Mouse (Mus musculus): ENCODE measurements around the gene Cers6. TPM values are rescaled to one million over a fixed set of nuclear protein-coding genes. Genes with fewer than 3 reads are reported as not detected.

Gene Cers6
- polyA plus RNA-seq, 1 experiment, result 0.04 TPM

DNA sequence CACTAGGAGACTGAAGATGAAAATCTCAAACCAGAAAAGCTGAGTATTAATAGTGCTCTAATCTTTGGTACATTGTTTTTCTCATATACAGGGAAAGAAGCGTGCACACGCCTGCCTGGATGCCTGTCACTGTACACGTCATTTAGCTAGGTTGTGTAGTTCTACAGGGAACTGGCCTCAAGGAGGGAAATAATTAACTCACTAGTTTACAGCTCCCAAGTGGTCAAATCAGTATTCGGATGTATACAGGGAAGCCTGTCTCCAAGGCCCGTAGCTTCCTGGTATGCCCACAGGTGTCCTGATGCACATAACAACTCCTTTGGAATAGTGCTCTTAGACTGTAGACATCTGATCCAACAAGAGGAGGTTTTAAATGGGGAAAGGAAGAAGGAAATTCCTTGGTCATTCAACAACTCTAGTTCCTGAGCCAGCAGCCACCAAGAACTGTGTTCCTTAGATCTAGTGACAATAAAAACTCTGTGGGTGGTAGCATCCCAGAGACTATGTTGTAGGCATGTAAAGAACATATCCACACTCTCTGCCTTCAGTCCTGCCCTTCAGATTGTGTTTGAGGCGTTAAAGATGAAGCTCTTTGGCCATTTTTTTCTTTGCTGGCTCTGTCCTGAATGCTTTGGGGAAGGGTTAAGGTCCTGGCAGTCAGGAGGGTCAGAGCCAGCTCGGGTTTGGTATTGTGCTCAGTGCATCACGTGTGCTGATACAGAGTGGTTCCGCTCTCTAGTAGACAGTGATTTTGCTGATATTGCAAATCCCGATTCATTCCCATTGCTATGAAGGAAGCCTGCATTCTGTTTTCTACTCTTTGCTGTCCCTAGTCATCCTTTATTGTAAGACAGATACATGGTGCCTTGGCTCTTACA is 65.9 kb downstream of the Cers6 start:
- Histone ChIP-seq H3K4me3 (replicated peaks) (no peak overlapping the region), H3K36me3 (ENCODE audit: control insufficient read depth) (no peaks in the 10 kb centered on the region), H3K9me3 (ENCODE audit: control insufficient read depth, low read length) (no peaks in the 10 kb centered on the region), H3K4me1 (ENCODE audit: control insufficient read depth) (no peaks in the 10 kb centered on the region), H3K27me3 (ENCODE audit: control insufficient read depth) (no peaks in the 10 kb centered on the region)
- no peak for TF ChIP-seq GATA1 (IDR thresholded peaks at IDR 0.05; ENCODE audit: low read length)
- TF ChIP-seq TAL1 (IDR thresholded peaks at IDR 0.05; ENCODE audit: low read length), result no peak

DNA sequence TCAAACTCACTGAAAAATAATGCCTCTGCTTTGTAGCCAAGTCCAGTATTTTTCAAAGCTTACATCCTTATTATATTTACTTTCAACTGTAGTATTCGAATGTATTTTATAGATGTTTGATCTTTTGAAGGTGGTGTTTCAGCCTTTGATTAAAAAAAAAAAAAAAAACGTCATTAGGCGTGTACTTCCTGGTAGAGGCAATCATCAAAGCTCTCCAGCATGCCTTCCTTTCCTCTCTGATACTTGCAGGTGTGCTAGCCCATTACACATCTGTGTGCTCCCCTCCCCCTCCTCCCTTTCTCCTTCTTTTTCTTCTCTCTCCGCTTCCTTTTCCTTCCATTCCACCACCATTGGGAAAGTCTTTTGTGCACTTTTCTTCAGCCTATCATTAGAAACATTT is 71.0 kb downstream of the Cers6 start:
- Histone ChIP-seq H3K36me3 (ENCODE audit: control insufficient read depth) (no peaks in the 10 kb centered on the region), H3K4me1 (ENCODE audit: control insufficient read depth) (peaks cover 23% of the 10 kb centered on the region), H3K27me3 (ENCODE audit: control insufficient read depth) (no peaks in the 10 kb centered on the region), H3K9me3 (ENCODE audit: control insufficient read depth, low read length) (no peaks in the 10 kb centered on the region), H3K4me3 (replicated peaks) (no peak overlapping the region)
- TF ChIP-seq TAL1 (IDR thresholded peaks at IDR 0.05; ENCODE audit: low read length) (no peak), GATA1 (IDR thresholded peaks at IDR 0.05; ENCODE audit: low read length) (no peak)

GRCm38 (mm10) chr2:68932656-68933055 is 71.4 kb downstream of the Cers6 start:
- Histone ChIP-seq H3K9me3 (ENCODE audit: control insufficient read depth, low read length) (no peaks in the 10 kb centered on the region), H3K27me3 (ENCODE audit: control insufficient read depth) (no peaks in the 10 kb centered on the region), H3K36me3 (ENCODE audit: control insufficient read depth) (peaks cover 2% of the 10 kb centered on the region; the same call in 1 of the 2 replicates), H3K4me1 (ENCODE audit: control insufficient read depth) (peaks cover 23% of the 10 kb centered on the region), H3K4me3 (replicated peaks) (no peak overlapping the region)
- TF ChIP-seq GATA1 (IDR thresholded peaks at IDR 0.05; ENCODE audit: low read length) (no peak), TAL1 (IDR thresholded peaks at IDR 0.05; ENCODE audit: low read length) (no peak)

DNA sequence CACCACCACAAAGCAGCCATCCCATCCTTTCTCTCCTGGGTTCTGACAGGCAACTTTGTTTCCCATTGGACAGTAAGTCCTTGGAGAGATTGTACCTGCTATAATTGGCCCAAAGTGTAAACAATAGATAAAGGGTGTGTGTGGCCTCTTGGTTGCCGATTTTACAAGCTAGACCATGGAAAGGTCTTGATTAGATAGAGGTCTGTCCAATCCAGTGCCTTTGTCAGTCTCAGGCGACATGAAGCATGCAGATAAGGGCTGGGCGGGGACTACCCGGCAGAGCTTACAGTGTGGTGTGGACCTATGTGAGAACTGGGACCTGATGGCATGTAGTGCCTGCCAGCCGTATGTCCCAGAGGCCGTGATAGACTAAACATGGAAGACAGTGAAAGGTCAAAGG is 73.4 kb downstream of the Cers6 start:
- Histone ChIP-seq H3K27me3 (ENCODE audit: control insufficient read depth) (no peaks in the 10 kb centered on the region), H3K4me1 (ENCODE audit: control insufficient read depth) (peaks cover 23% of the 10 kb centered on the region), H3K36me3 (ENCODE audit: control insufficient read depth) (peaks cover 2% of the 10 kb centered on the region; the same call in 1 of the 2 replicates), H3K9me3 (ENCODE audit: control insufficient read depth, low read length) (no peaks in the 10 kb centered on the region), H3K4me3 (replicated peaks) (no peak overlapping the region)
- TF ChIP-seq TAL1 (IDR thresholded peaks at IDR 0.05; ENCODE audit: low read length) (no peak), GATA1 (IDR thresholded peaks at IDR 0.05; ENCODE audit: low read length) (0 out of 2 replicates have a peak, but pooled peaks have one; percentile 17)

DNA sequence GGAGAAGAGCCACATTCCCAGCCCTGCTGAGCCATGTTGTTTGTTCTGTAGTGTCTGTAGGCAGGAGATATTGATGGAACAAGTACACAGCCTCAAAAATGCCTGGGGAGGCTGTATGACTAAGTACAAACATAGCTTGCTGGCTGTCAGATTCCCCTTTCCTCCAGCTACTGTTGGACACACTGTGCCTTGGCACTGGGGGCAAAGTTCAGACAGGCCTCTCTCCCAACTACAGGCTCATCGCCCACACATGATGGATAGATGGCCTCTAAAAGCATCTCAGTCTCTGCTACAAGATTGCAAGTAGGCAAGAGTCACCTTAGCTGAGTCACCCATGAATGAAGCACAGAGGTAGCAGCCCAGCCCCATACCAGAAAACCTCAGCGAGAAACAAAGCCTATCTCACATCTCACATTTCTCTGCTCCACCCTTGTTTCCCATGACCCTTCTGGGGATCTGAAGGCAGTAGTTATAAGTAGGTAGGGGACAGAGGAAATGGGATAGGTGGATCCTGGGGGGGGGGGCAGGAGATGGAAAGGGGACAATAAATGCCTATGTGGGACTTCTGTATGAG is 74.6 kb downstream of the Cers6 start:
- Histone ChIP-seq H3K9me3 (ENCODE audit: control insufficient read depth, low read length) (no peaks in the 10 kb centered on the region), H3K4me1 (ENCODE audit: control insufficient read depth) (peaks cover 23% of the 10 kb centered on the region), H3K4me3 (replicated peaks) (no peak overlapping the region), H3K27me3 (ENCODE audit: control insufficient read depth) (no peaks in the 10 kb centered on the region), H3K36me3 (ENCODE audit: control insufficient read depth) (peaks cover 2% of the 10 kb centered on the region; the same call in 1 of the 2 replicates)
- TF ChIP-seq TAL1 (IDR thresholded peaks at IDR 0.05; ENCODE audit: low read length) (no peak), GATA1 (IDR thresholded peaks at IDR 0.05; ENCODE audit: low read length) (no peak)

GRCm38 (mm10) chr2:68936773-68937172 is 75.5 kb downstream of the Cers6 start:
- no peaks in the 10 kb centered on the region for H3K27me3 ChIP-seq (ENCODE audit: control insufficient read depth)
- peaks cover 23% of the 10 kb centered on the region for H3K4me1 ChIP-seq (ENCODE audit: control insufficient read depth)
- no peak overlapping the region for H3K4me3 ChIP-seq (replicated peaks)
- peaks cover 2% of the 10 kb centered on the region; the same call in 1 of the 2 replicates for H3K36me3 ChIP-seq (ENCODE audit: control insufficient read depth)
- no peaks in the 10 kb centered on the region for H3K9me3 ChIP-seq (ENCODE audit: control insufficient read depth, low read length)
- TF ChIP-seq TAL1 (IDR thresholded peaks at IDR 0.05; ENCODE audit: low read length), result no peak
- TF ChIP-seq GATA1 (IDR thresholded peaks at IDR 0.05; ENCODE audit: low read length), result no peak

- H3K4me1 ChIP-seq (ENCODE audit: control insufficient read depth), result peaks cover 23% of the 10 kb centered on the region
- no peaks in the 10 kb centered on the region for H3K27me3 ChIP-seq (ENCODE audit: control insufficient read depth)
- TF ChIP-seq GATA1 (IDR thresholded peaks at IDR 0.05; ENCODE audit: low read length) (no peak), TAL1 (IDR thresholded peaks at IDR 0.05; ENCODE audit: low read length) (no peak)
- no peaks in the 10 kb centered on the region for H3K9me3 ChIP-seq (ENCODE audit: control insufficient read depth, low read length)
- H3K4me3 ChIP-seq (replicated peaks), result no peak overlapping the region
- H3K36me3 ChIP-seq (ENCODE audit: control insufficient read depth), result peaks cover 2% of the 10 kb centered on the region; the same call in 1 of the 2 replicates
Measured at GRCm38 (mm10) chr2:68937833-68938232, 76.6 kb downstream of the Cers6 start.

DNA sequence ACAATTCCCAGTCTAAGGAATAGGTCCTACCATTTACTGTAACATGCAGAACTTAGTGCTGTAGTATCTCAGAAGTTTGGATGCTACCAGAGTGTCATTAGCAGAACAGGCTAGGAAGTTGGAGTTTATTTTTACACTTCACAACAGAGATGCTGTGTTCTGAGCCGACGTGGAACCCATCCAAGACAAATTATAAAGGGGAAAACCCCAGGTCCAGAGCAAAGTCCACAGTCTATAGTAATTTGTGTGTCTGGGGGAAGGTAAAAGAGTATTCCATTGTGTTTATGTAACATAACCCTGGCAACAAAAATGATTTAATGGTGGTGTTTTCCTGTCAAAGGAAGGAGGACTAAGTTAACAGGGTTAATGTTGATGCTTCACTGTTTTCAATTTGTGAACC is 83.7 kb downstream of the Cers6 start:
- H3K4me1 ChIP-seq (ENCODE audit: control insufficient read depth), result peaks cover 22% of the 10 kb centered on the region

GRCm38 (mm10) chr2:68945976-68946375 is 84.7 kb downstream of the Cers6 start:
- TF ChIP-seq GATA1 (IDR thresholded peaks at IDR 0.05; ENCODE audit: low read length) (no peak), TAL1 (IDR thresholded peaks at IDR 0.05; ENCODE audit: low read length) (no peak)
- Histone ChIP-seq H3K4me3 (replicated peaks) (no peak overlapping the region), H3K4me1 (ENCODE audit: control insufficient read depth) (peaks cover 25% of the 10 kb centered on the region), H3K27me3 (ENCODE audit: control insufficient read depth) (no peaks in the 10 kb centered on the region), H3K36me3 (ENCODE audit: control insufficient read depth) (no peaks in the 10 kb centered on the region), H3K9me3 (ENCODE audit: control insufficient read depth, low read length) (no peaks in the 10 kb centered on the region)

More for the DNA sequence above, 83.7 kb downstream of the Cers6 start:
- Histone ChIP-seq H3K27me3 (ENCODE audit: control insufficient read depth) (no peaks in the 10 kb centered on the region), H3K36me3 (ENCODE audit: control insufficient read depth) (no peaks in the 10 kb centered on the region), H3K4me3 (replicated peaks) (no peak overlapping the region), H3K9me3 (ENCODE audit: control insufficient read depth, low read length) (no peaks in the 10 kb centered on the region)
- TF ChIP-seq GATA1 (IDR thresholded peaks at IDR 0.05; ENCODE audit: low read length) (no peak), TAL1 (IDR thresholded peaks at IDR 0.05; ENCODE audit: low read length) (no peak)
